Mouse (Mus musculus) thymus, postnatal 36 days (tissue): ENCODE measurements around the gene Prkca.

ENCODE experiments used
- DNase-seq, 2 experiments: peaks; one replicate each; pipeline ENCODE4 v3.0.0; 2022; ENCODE audit warnings: mixed read lengths in 2 of 2

Gene Prkca

GRCm38 (mm10) chr11:107914634-107915226 is 429.0 kb downstream of the Prkca start, which contains the start of gene Cacng5:
Cacng5 (minus strand) TSS chr11:107915055.
- DNase-seq, result no peak

- DNase-seq, result no peak
Observed at GRCm38 (mm10) chr11:107913317-107913716, 430.4 kb downstream of the Prkca start.

GRCm38 (mm10) chr11:107905364-107905763 is 438.4 kb downstream of the Prkca start:
- DNase-seq, result no peak

- no peak for DNase-seq
Observed at GRCm38 (mm10) chr11:107903966-107904605, 439.6 kb downstream of the Prkca start.

GRCm38 (mm10) chr11:107900470-107900869 is 443.3 kb downstream of the Prkca start:
- no peak for DNase-seq

GRCm38 (mm10) chr11:107898698-107899097 is 445.0 kb downstream of the Prkca start:
- no peak for DNase-seq

- no peak for DNase-seq
Observed at GRCm38 (mm10) chr11:107895635-107896034, 448.1 kb downstream of the Prkca start.

- DNase-seq, result no peak
Observed at GRCm38 (mm10) chr11:107891377-107891776, 452.4 kb downstream of the Prkca start.

GRCm38 (mm10) chr11:107887342-107887741 is 456.4 kb downstream of the Prkca start:
- no peak for DNase-seq
